Mouse (Mus musculus) left cerebral cortex, adult 11 months (tissue): ENCODE results near the gene Becn1.

Source experiments
- DNase-seq: peaks from one replicate; pipeline ENCODE4 v3.0.0; 2022; ENCODE audit warnings: low spot score

Gene Becn1

GRCm38 (mm10) chr11:101269577-101270116, 32.4 kb downstream of the Becn1 start:
- DNase-seq: no peak

DNA sequence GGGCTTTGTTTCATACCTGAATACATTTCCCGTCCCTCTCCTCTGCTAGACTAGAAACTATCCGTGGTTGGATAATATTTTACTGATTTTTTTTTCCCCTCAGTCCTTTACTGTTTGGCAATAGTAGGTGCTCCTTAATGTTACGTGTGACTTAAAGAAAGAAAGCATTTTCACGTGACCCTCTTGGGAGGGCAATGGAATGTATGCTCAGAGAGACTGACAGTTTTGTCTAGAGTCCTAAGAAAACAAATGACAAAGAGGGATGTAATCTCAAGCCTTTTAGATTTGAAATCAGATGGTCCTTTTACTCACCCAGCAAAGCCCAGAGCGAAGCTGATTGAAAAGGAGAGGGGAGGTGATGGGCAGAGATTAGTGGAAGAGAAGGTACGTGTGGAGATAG, 36.2 kb downstream of the Becn1 start:
- DNase-seq: no peak

DNA sequence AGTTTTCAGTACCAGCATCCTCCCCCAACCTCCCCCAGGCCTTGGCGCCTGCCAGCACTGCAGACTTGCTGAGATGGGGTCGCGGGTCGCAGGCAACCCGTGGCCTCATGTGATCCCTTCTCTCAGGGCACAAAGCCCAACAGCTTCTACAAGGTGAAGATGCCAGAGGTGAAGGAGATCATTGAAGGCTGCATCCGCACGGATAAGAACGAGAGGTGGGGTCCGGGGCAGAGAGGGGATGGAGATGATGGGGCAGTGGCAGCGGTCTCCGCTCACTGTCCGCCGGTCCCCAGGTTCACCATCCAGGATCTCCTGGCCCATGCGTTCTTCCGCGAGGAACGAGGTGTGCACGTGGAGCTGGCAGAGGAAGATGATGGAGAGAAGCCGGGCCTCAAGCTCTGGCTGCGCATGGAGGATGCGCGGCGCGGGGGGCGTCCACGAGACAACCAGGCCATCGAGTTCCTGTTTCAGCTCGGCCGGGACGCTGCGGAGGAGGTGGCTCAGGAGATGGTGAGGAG, 37.1 kb downstream of the Becn1 start:
- no peak for DNase-seq

GRCm38 (mm10) chr11:101263989-101264280, 38.2 kb downstream of the Becn1 start:
- no peak for DNase-seq

- no peak for DNase-seq
Observed at GRCm38 (mm10) chr11:101263138-101263988, 38.7 kb downstream of the Becn1 start.

DNA sequence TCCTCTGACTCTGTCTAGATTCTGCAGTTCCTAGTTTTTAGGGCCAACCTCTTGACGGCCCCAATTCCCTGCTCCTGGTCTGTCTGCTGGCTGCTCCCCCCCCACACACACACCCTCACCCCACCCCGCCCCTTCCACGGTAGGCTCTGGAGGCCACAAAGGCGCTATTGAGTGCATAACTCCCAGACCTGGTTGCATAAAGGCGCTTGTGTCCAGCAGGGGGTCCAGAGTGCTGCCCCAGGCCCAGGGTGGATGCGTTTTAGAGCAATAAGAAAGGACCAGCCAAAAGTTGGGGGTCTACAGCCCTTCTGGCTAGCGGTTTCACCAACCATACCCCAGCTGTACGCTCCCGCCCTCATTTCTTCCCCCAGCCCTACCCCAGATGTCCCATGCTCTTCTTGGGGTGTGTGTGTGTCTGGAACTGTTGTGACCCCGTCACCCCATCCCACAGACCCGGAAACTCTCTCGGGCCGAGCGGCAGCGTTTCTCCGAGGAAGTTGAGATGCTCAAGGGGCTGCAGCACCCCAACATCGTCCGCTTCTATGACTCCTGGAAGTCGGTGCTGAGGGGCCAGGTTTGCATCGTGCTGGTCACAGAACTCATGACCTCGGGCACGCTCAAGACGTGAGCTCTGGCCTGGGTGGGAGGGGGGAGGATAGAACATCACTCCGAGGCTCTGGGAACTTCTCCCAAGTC, 39.7 kb downstream of the Becn1 start:
- DNase-seq: no peak

DNA sequence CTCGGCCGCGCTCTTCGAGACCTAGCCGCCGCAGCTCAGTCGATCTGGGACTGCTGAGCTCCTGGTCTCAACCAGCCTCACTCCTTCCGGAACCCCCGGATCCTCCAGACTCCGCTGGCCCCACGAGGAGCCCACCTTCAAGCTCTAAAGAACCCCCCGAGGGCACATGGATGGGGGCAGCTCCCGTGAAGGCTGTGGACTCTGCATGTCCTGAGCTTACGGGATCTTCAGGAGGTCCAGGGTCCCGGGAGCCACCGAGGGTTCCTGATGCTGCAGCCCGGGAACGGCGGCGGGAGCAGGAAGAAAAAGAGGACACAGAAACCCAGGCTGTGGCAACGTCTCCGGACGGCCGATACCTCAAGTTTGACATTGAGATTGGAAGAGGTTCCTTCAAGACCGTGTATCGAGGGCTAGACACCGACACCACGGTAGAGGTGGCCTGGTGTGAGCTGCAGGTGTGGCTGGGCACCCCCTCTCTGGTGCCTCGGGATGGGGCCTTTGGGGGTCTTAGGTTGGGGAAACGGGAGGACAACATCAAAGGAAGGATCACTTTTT, 41.2 kb downstream of the Becn1 start:
- DNase-seq: no peak

DNA sequence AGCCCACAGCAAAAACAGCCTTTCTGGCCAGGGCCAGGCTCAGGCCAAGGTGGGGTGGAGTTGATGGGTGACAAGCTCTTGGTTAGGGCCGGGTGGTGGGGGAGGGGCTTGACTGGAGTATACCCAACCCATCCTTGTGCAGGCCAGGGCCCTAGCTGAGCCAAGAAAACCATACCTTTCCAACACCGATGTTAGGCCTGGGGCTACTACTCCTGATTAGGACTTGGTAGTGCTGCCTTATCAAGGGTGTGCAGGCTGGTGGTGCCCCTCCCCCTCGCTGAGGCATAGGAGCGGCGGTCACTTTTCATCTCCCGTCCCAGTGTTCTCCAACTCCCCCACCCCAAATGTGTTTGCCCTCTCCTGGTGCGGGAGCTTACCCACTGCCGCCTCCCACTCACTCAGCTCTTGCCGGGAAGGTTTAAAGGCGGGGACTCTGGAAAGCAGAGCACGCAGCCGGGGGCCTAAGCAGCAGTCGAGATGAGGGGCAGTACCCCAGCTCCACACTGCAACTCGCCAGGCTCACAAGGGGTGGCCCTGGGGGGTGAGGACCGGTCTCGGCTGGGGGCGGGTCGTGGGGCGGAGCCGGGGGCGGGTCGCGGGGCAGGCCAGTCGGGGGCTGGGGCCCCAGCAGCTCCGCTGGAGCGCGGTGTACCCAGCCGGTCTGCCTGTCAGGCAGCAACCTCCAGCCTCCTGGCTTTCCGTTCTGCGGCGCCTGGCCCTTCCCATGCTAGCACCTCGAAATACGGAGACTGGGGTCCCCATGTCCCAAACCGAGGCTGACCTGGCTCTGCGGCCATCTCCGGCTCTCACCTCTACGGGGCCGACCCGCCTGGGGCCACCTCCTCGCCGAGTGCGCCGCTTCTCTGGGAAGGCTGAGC, 41.9 kb downstream of the Becn1 start, which contains the start of gene Wnk4:
Wnk4 (plus strand) TSS at position 620 of the 878 bp plus-strand sequence.
- no peak for DNase-seq

GRCm38 (mm10) chr11:101259261-101259712, 42.8 kb downstream of the Becn1 start:
- peak; percentile 62 for DNase-seq

DNA sequence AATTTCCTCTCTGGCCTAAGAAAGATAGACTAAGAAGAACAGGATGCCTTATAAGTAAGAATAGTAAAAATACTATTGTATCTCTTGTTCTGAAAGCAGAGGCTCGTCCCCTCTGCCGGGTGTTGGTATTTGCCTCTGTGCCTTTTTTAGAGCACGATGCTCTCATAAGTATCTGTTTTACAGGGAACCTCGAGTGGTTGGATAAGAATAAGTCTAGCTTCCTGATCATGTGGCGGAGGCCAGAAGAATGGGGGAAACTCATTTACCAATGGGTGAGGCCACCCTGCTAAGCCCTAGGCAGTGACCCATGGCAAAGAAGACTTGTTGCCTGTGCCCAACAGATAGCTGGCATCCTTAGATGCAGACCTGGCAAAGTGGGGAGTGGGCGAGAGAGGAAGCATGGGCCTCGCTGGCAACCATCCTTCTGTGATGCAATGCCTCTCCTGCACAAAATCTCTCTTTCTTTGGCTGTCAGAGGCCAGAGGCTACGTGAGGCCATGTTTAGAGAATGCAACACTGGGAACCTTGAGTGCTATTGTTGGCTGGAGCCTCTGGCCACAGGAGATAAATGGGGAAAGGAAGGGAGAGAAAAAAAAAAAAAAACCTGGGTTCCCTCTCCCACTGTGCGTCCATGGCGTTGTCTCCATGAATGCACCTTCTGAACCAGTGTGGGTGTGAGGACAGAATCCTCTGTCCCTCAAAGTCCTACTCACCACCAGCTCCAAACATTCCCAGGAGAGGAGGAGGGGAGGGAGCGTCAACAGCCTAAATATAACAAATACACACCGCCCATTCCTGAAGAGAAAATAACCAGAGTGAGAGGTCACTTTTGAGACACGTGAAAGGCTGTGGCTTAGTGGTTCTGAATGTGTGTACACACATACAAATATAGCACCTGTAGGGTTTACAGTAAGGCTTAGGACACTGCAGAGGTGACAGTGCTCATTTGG, 46.0 kb downstream of the Becn1 start:
- no peak for DNase-seq

DNA sequence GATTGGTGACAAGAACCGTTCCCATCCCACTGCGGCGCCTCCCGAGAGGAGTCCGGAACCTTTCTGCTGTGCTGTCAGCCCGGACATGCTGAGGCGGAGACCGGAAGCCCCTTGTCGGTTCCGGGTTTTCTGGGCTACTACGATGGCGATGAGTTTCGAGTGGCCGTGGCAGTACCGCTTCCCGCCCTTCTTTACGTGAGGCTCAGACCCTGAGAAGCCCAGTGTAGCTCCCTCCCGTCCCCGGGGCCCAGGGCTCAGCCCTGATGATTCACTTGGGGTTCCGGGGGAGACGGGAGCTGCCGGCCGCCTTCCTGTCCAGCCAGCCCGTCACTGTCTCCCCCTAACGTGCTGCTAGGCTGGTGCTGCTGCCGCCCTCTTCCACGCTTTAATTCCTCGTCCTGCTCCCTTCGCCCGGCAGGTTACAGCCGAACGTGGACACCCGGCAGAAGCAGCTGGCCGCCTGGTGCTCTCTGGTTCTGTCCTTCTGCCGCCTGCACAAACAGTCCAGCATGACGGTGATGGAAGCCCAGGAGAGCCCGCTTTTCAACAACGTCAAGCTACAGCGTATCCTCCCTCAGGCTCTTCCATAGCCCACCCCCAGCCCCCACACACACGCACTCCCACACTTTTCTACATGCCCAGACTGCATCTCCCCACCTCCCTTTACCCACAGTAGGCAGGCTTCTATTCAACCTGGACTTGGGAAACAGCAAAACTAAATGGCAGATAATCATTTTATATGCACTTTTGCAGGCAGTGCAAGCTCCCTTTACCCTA, 48.3 kb downstream of the Becn1 start, which contains the start of gene Vps25:
Vps25 (plus strand) TSS at position 95 of the 777 bp plus-strand sequence.
- DNase-seq: peak; percentile 68

DNA sequence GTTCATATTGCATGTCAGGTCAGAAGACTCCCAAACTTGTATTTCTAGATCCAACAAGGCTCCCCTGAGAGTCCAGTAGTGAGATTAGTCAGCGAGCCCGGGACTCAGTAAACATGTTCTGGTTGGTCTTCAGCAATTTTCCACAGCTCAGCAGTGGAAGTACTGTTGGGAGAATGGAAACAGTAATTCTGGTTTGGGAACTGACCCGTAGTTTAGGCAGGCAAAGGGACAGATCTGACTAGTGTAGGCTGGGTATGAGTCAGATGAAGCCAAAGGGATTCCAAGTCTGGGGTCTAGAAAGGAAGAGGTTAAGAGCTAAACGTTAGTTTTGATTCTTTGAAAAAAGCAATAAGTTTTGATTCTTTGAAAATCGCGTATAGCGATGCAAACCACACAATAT, 49.1 kb downstream of the Becn1 start:
- DNase-seq: no peak

DNA sequence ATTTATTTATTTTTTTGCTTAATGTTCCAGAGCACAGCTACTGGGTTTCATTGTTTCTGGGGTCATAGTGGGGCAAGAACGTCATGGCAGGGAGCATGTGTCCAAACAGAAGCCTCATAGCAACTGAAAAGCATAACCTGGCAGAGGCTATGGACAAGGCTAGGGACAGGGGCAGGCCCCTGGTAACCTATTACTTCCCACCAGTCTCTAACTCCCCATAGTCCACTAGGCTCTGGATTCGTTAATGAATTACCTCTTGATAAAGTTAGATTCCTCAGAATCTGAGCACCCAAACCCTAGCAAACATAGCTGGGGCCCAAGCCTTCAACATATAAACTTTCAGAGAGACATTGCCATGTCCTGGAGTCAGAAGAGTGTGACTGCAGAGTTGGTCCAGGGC, 51.1 kb downstream of the Becn1 start:
- no peak for DNase-seq

- peak; percentile 54 for DNase-seq
Observed at GRCm38 (mm10) chr11:101248258-101248994, 53.7 kb downstream of the Becn1 start.

- no peak for DNase-seq
Observed at GRCm38 (mm10) chr11:101247521-101248030, 54.5 kb downstream of the Becn1 start.

GRCm38 (mm10) chr11:101246702-101247012, 55.4 kb downstream of the Becn1 start:
- DNase-seq: no peak

GRCm38 (mm10) chr11:101245855-101246701, 56.0 kb downstream of the Becn1 start, which contains the start of gene Ramp2:
Gene Ramp2, plus strand, starts transcription at chr11:101246028.
- no peak for DNase-seq

- DNase-seq: no peak
Observed at GRCm38 (mm10) chr11:101245071-101245470, 57.0 kb downstream of the Becn1 start.
